Mouse (Mus musculus) CH12.LX (cell line): ENCODE results near the gene Carf.

Experiments used
- CHD2 ChIP-seq: IDR thresholded peaks from 2 replicates; pipeline ENCODE4 v1.6.1; 2011; ENCODE audit warnings: low read length, improper control_type of control experiment
- CTCF ChIP-seq, 2 experiments: IDR thresholded peaks in 1 of 2; conservative IDR thresholded peaks in 1 of 2; 2 replicates each; pipeline ENCODE4 v1.5.1; 2011 to 2012; ENCODE audit warnings: low read depth in 2 of 2, low read length in 2 of 2, improper control_type of control experiment in 1 of 2, inconsistent platforms in 1 of 2, mild to moderate bottlenecking in 1 of 2, moderate library complexity in 1 of 2
- POLR2A ChIP-seq: IDR thresholded peaks from 2 replicates; pipeline ENCODE4 v1.6.1; 2011; ENCODE audit warnings: low read depth, mild to moderate bottlenecking, improper control_type of control experiment, low read length

DNA sequence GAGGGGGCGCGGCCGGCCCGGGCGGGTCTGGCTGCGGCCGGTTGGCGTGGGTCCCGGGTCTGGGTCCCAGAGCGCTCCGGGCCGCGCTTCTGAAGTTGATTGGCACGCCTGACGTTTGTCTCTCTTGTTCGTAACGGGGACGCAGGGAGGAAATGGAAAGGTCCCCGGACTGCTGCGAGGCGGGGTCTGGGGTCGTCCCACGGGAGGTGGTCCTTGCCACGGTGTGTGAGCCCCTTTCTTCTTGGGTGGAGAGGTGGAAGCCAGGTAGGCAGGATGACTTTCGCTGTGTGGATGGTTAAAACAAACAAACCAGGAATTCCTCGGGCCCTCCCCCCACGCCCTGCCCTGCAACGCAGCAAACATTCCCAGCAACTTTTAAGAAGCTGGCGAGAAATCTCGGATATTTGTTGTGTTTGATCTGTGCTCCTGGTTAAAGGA lies 82.8 kb downstream of the Carf start:
- no peak for TF ChIP-seq POLR2A
- no peak for TF ChIP-seq CTCF (conservative IDR thresholded peaks at IDR 0.05 in 1 of 2, IDR thresholded peaks at IDR 0.05 in 1 of 2; ENCODE audit: low read depth in 2 of 2, low read length in 2 of 2)
- no peak for TF ChIP-seq CHD2
